Mouse (Mus musculus): ENCODE measurements around the gene Timm10. TPM values are rescaled to one million over a fixed set of nuclear protein-coding genes. Genes with fewer than 3 reads are reported as not detected.

Timm10 gene
- total and polyA plus RNA-seq, 3 experiments = 129 to 193 TPM; not detected in 1

DNA sequence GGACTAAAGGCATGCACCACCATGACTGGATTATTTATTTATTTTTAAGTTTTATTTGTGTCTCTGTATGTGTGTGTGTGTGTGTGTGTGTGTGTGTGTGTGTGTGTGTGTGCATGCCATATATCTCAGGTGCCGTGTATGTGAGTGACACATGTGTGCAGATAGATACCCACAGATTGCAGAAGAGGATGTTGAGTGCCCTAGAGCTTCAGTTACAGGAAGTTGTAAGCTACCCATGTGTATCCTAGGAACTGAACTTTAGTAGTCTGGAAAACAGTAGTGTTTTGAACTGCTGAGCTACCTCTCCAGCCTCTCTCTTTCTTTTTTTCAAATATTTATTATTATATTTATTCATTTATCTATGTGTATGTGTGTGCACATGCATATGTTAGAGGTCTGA is 43.5 kb upstream of the Timm10 start:
- Histone ChIP-seq H3K4me1 (ENCODE audit: control insufficient read depth in 1 of 2, insufficient read depth in 2 of 2, low read length in 2 of 2) (no peaks in the 10 kb centered on the region), H3K27ac (ENCODE audit: control insufficient read depth, low read depth, low read length) (no peak overlapping the region), H3K9me3 (replicated peaks; ENCODE audit: insufficient read depth, low read length) (no peaks in the 10 kb centered on the region), H3K9ac (ENCODE audit: control insufficient read depth, low read depth, low read length, poor library complexity, severe bottlenecking) (no peak overlapping the region), H3K79me2 (ENCODE audit: control insufficient read depth, insufficient read depth, low read length, poor library complexity) (no peaks in the 10 kb centered on the region), H3K27me3 (ENCODE audit: control insufficient read depth in 1 of 2, insufficient read depth in 2 of 2, low read length in 2 of 2) (peaks cover 4 to 10% of the 10 kb centered on the region in 2 experiments), H3K36me3 (ENCODE audit: control insufficient read depth in 1 of 2, insufficient read depth in 2 of 2, low read length in 2 of 2) (no peaks in the 10 kb centered on the region), H3K4me3 (ENCODE audit: control insufficient read depth in 1 of 2, insufficient read depth in 1 of 2, low read depth in 2 of 2, low read length in 2 of 2) (no peak overlapping the region)
- 0 out of 2 replicates have a peak, but pooled peaks have one; percentile 16 for TF ChIP-seq MYC (IDR thresholded peaks at IDR 0.05; ENCODE audit: low read depth, low read length)
- TF ChIP-seq ZKSCAN1 (IDR thresholded peaks at IDR 0.05; ENCODE audit: low read depth, low read length) = no peak
- peak; percentile 21 for DNase-seq (ENCODE audit: low read depth, low spot score)

DNA sequence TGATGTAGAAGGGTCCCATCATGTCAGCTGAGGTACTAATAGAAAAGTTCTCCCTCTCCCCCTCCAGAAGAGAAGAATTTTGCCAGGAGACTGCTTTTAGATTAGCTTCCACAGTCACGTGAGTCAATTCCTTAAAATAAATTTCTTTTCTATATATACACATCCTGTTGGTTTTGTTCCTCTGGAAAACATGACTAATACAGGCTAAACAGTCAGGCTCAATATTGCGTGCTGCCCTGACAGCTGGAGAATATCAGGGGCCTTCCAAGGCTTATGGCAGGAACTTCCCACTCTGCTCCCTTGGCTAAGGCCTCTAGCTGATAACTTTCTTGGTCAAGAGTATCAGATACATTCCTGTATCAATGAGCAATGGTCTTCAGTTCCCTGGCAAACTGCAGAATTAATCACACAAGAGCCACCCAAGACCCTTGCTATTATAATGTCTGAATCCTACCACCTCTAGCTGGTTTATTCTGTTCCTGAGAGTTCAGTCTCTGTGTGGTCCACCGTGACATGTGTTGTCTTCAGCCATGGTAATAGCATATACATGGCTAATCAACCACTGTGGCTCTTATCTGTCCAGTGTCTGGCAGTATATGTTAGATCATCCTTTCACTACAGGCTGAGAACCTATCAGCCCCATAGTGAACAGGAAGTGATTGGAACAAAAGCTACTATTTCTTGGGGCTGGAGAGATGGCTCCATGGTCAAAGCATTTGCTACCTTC is 42.8 kb upstream of the Timm10 start:
- no peaks in the 10 kb centered on the region for H3K79me2 ChIP-seq (ENCODE audit: control insufficient read depth, insufficient read depth, low read length, poor library complexity)
- DNase-seq (ENCODE audit: low read depth, low spot score) = no peak
- no peaks in the 10 kb centered on the region for H3K4me1 ChIP-seq (ENCODE audit: control insufficient read depth in 1 of 2, insufficient read depth in 2 of 2, low read length in 2 of 2)
- no peaks in the 10 kb centered on the region for H3K9me3 ChIP-seq (replicated peaks; ENCODE audit: insufficient read depth, low read length)
- H3K9ac ChIP-seq (ENCODE audit: control insufficient read depth, low read depth, low read length, poor library complexity, severe bottlenecking) = no peak overlapping the region
- H3K27me3 ChIP-seq (ENCODE audit: control insufficient read depth in 1 of 2, insufficient read depth in 2 of 2, low read length in 2 of 2) = peaks cover 2 to 10% of the 10 kb centered on the region in 2 experiments
- TF ChIP-seq GATA1 (IDR thresholded peaks at IDR 0.05; ENCODE audit: low read depth, low read length) = no peak
- no peak for TF ChIP-seq CHD1 (IDR thresholded peaks at IDR 0.05; ENCODE audit: low read depth, low read length)
- TF ChIP-seq MAFK (IDR thresholded peaks at IDR 0.05; ENCODE audit: borderline replicate concordance, low read depth, low read length) = no peak
- no peak for TF ChIP-seq ETS1 (IDR thresholded peaks at IDR 0.05; ENCODE audit: low read depth, low read length)
- TF ChIP-seq MYC (IDR thresholded peaks at IDR 0.05; ENCODE audit: low read depth, low read length) = no peak
- no peak for TF ChIP-seq MAX (IDR thresholded peaks at IDR 0.05; ENCODE audit: low read length)
- no peak for TF ChIP-seq POLR2AphosphoS2 (IDR thresholded peaks at IDR 0.05; ENCODE audit: low read length)
- TF ChIP-seq RCOR1 (IDR thresholded peaks at IDR 0.05; ENCODE audit: low read depth, low read length) = no peak
- no peak for TF ChIP-seq CHD2 (IDR thresholded peaks at IDR 0.05; ENCODE audit: low read length)
- no peak for TF ChIP-seq MXI1 (IDR thresholded peaks at IDR 0.05; ENCODE audit: low read depth, low read length)
- TF ChIP-seq TBP (IDR thresholded peaks at IDR 0.05; ENCODE audit: low read depth, low read length) = no peak
- no peak for TF ChIP-seq EP300 (IDR thresholded peaks at IDR 0.05; ENCODE audit: low read depth in 1 of 2, low read length in 2 of 2)
- no peak for TF ChIP-seq ZC3H11A (IDR thresholded peaks at IDR 0.05; ENCODE audit: low read depth, low read length)
- no peak for TF ChIP-seq TCF12 (IDR thresholded peaks at IDR 0.05; ENCODE audit: low read depth, low read length)
- TF ChIP-seq NRF1 (IDR thresholded peaks at IDR 0.05; ENCODE audit: insufficient read depth, low read depth, low read length, poor library complexity, severe bottlenecking) = no peak
- no peak for TF ChIP-seq SMC3 (IDR thresholded peaks at IDR 0.05; ENCODE audit: low read depth, low read length)
- no peak overlapping the region for H3K4me3 ChIP-seq (ENCODE audit: control insufficient read depth in 1 of 2, insufficient read depth in 1 of 2, low read depth in 2 of 2, low read length in 2 of 2)
- no peak overlapping the region for H3K27ac ChIP-seq (ENCODE audit: control insufficient read depth, low read depth, low read length)
- no peaks in the 10 kb centered on the region for H3K36me3 ChIP-seq (ENCODE audit: control insufficient read depth in 1 of 2, insufficient read depth in 2 of 2, low read length in 2 of 2)
